Mouse (Mus musculus): ENCODE data around the gene Kdm5a. TPM values are rescaled to one million over a fixed set of nuclear protein-coding genes. Genes with fewer than 3 reads are reported as not detected.

The Kdm5a gene
- 41.7 and 43.3 TPM in 2 replicates for polyA plus RNA-seq (2015; fragmentation: Nextera tagmentation; extraction: Ambion mirVana)

DNA sequence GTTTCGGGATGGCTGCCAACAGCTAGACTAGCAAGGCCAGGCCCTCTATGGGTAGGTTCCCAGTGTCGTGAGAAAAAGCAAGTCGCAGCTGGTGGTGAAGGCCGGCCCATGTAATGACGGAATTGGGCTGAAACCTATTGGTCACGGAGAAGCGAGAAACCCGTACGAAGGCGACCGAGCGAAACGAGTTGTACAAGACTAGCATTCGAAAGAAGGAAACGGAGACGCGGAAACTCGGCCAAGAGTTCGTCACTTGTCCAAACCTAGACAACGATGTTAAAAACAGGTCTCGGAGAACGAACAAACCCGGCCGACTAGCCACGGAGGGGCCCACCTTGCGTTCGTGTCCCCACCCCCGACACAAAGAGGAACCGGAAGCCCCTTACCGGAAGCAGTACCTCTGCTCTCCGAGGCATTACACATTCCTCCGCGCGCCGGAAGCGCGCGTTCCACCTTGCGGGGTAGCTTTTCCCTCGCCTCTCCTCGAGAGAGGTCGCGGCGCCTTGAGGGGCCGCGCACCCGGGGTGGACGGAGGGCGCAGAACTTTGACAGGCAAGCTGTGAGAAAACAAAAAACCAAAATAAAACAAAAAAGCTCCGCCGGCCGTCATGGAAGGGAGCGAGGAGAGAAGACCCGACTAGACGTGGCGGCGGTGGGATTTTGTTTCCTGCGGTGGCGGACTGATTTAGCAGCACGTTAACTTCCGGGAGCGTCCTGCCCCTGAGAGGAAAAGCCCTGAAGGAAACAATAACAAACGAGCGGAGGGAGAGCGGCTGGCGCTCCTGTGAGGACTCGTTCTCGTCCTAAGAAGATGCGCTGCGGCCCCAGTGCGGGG, at the start of gene Kdm5a, which contains the start of gene Ccdc77:
Kdm5a (plus strand) TSS at position 437 of the 835 bp plus-strand sequence.
Ccdc77 (minus strand) TSS at position 687 of the 835 bp plus-strand sequence.
- Histone ChIP-seq H3K27ac (peak within 1 kb of the TSS; percentile 99), H3K4me3 (peak within 1 kb of the TSS; percentile 98), H3K36me3 (peaks cover 17% of the 10 kb centered on the region), H3K9me3 (no peaks in the 10 kb centered on the region), H3K9ac (peak within 1 kb of the TSS; percentile 93), H3K4me1 (peaks cover 14% of the 10 kb centered on the region), H3K4me2 (peak within 1 kb of the TSS; percentile 74), H3K27me3 (no peaks in the 10 kb centered on the region)
- WGBS, result under 1% methylated on average over 71 of the region's 71 CpGs
- ATAC-seq (ENCODE audit: insufficient number of reproducible peaks, low FRiP score, low TSS enrichment, low read depth), result peak; percentile 95

DNA sequence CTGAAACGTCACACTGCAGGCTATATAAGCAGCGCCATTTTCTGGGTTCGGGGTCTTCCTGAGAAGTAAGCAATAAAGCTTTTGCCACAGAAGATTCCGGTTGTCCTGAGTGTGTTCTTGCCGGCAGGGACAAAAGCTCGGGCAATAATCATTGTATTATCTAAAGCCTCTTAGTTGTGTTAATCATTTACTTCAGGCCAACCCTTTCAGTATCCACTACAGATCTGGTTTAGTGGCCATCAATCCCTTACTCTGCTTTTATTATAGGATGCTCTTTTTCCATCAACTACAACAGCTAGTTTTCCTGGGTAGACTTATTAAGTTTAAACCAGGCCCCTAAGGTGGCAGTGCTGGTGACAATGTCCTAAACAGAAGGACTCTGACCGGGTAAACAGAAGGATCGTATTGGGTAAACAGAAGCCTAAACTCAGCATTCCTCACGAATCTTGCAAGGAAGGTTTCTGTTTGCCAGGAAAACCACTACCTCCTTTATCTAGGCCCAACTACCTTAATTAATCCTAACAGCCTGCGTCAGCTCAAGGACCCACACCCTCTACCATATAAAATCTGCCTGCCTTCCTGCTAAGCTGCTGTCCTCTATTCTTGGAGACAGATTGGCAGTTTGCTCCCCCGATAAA, 45.5 kb upstream of the Kdm5a start:
- H3K36me3 ChIP-seq, result no peaks in the 10 kb centered on the region
- ATAC-seq (ENCODE audit: insufficient number of reproducible peaks, low FRiP score, low TSS enrichment, low read depth), result no peak
- H3K27ac ChIP-seq, result no peak overlapping the region
- no peak overlapping the region for H3K4me3 ChIP-seq
- 71% methylated on average over 11 of the region's 11 CpGs for WGBS
- H3K4me2 ChIP-seq, result no peak overlapping the region
- no peak overlapping the region for H3K9ac ChIP-seq
- no peaks in the 10 kb centered on the region for H3K27me3 ChIP-seq
- no peaks in the 10 kb centered on the region for H3K9me3 ChIP-seq
- no peaks in the 10 kb centered on the region for H3K4me1 ChIP-seq

GRCm38 (mm10) chr6:120319129-120319528, 44.8 kb upstream of the Kdm5a start:
- no peaks in the 10 kb centered on the region for H3K27me3 ChIP-seq
- no peak overlapping the region for H3K9ac ChIP-seq
- ATAC-seq (ENCODE audit: insufficient number of reproducible peaks, low FRiP score, low TSS enrichment, low read depth), result no peak
- no peak overlapping the region for H3K4me2 ChIP-seq
- no peak overlapping the region for H3K4me3 ChIP-seq
- no peaks in the 10 kb centered on the region for H3K4me1 ChIP-seq
- no peaks in the 10 kb centered on the region for H3K9me3 ChIP-seq
- H3K36me3 ChIP-seq, result no peaks in the 10 kb centered on the region
- WGBS, result 89% methylated on average over 9 of the region's 9 CpGs
- H3K27ac ChIP-seq, result no peak overlapping the region

DNA sequence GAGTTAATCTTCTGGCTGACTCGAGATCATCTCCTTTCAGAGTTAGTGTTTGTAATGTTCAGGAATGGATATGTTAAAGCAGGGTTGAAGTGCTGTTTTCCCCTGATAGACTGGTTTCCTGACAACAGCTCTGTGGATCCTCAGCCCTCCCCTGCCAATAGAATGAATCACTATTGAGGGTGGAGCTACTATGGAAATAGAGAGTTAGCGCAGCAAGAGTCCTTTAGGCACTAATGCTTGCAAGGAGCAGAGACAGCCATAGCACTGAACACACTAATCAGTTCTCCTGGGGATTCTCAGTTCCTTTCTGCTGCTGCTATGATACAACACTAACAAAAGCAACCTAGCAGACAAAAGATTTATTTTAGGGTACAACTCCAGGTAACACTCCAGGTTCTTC, 43.6 kb upstream of the Kdm5a start:
- Histone ChIP-seq H3K27me3 (no peaks in the 10 kb centered on the region), H3K4me2 (no peak overlapping the region), H3K4me3 (no peak overlapping the region), H3K4me1 (no peaks in the 10 kb centered on the region), H3K27ac (no peak overlapping the region), H3K9ac (no peak overlapping the region), H3K36me3 (peaks cover 8% of the 10 kb centered on the region), H3K9me3 (no peaks in the 10 kb centered on the region)
- WGBS, result 63% methylated on average over 2 of the region's 2 CpGs
- ATAC-seq (ENCODE audit: insufficient number of reproducible peaks, low FRiP score, low TSS enrichment, low read depth), result no peak

- ATAC-seq (ENCODE audit: insufficient number of reproducible peaks, low FRiP score, low TSS enrichment, low read depth), result no peak
- H3K9me3 ChIP-seq, result no peaks in the 10 kb centered on the region
- no peaks in the 10 kb centered on the region for H3K27me3 ChIP-seq
- no peak overlapping the region for H3K4me2 ChIP-seq
- H3K36me3 ChIP-seq, result peaks cover 27% of the 10 kb centered on the region
- H3K9ac ChIP-seq, result no peak overlapping the region
- no peaks in the 10 kb centered on the region for H3K4me1 ChIP-seq
- no peak overlapping the region for H3K27ac ChIP-seq
- WGBS, result 27% methylated on average over 6 of the region's 6 CpGs
- H3K4me3 ChIP-seq, result no peak overlapping the region
Observed at GRCm38 (mm10) chr6:120324295-120324927, 39.5 kb upstream of the Kdm5a start.

DNA sequence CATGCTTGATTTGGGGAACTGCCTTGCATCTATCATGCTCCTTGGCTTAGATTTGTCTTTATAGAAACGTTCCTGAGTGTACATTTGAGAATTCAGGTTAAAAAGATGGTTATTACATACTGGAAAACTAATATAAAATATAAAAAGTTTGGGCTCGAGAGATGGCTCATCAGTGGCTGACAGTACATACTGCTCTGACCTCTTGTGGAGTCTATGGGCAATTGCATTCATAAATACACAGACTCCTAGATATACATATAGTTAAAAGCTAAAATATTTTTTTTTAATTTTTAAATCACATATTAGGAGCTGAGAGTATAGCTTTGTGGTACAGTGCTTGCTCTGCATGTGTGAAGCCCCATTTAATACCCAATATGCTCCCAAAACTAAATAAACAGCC, 31.6 kb upstream of the Kdm5a start:
- Histone ChIP-seq H3K9me3 (no peaks in the 10 kb centered on the region), H3K4me2 (no peak overlapping the region), H3K27me3 (no peaks in the 10 kb centered on the region), H3K36me3 (peaks cover 84% of the 10 kb centered on the region), H3K27ac (no peak overlapping the region), H3K4me3 (no peak overlapping the region), H3K9ac (no peak overlapping the region), H3K4me1 (no peaks in the 10 kb centered on the region)
- 76% methylated on average over 2 of the region's 2 CpGs for WGBS
- no peak for ATAC-seq (ENCODE audit: insufficient number of reproducible peaks, low FRiP score, low TSS enrichment, low read depth)

DNA sequence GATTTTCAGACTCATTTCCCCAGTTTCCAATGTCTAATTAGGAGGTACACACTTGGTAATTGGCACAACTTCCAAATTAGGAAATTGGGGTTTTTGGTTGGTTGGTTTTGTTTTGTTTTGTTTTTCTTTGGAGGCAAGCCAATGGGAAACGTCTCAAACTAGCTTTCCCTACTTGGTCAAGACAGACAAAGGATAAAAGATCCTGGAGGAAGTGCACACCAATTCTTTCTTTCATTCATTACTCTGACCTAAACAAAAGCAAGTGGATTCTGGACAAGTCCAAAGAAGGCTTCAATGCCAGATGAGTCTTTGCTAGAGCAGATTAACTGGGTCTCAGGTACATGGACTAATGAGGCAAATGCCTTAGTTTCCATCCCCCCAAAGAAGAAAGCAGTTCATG, 19.9 kb upstream of the Kdm5a start:
- 94% methylated on average over 1 of the region's 1 CpGs for whole genome bisulfite sequencing
- H3K4me3 ChIP-seq, result no peak overlapping the region
- H3K36me3 ChIP-seq, result peaks cover 71% of the 10 kb centered on the region
- H3K4me1 ChIP-seq, result no peaks in the 10 kb centered on the region
- ATAC-seq (ENCODE audit: insufficient number of reproducible peaks, low FRiP score, low TSS enrichment, low read depth), result no peak
- H3K4me2 ChIP-seq, result no peak overlapping the region
- no peak overlapping the region for H3K9ac ChIP-seq
- H3K27ac ChIP-seq, result no peak overlapping the region
- H3K27me3 ChIP-seq, result no peaks in the 10 kb centered on the region
- no peaks in the 10 kb centered on the region for H3K9me3 ChIP-seq

DNA sequence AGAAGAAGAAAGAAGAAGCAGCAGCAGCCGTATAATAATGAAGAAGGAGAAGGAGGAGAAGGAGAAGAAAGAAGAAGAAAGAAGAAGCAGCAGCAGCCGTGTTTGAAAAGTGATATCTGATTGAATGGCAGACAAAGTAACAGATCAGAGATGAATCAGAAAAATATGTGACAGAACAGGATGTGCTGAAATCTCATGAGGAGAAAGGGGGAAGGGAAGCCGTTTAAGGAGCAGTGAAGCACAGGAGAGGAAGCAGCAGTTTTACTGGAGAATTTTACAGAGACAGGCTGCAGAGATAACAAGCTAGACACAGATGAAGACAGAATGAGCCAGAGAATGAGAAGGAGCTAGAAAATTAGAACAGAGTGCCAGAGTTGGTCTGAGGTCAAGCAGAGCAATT, 14.9 kb upstream of the Kdm5a start:
- Histone ChIP-seq H3K4me2 (no peak overlapping the region), H3K9ac (no peak overlapping the region), H3K27ac (no peak overlapping the region), H3K9me3 (no peaks in the 10 kb centered on the region), H3K4me3 (no peak overlapping the region), H3K36me3 (peaks cover 48% of the 10 kb centered on the region), H3K4me1 (no peaks in the 10 kb centered on the region), H3K27me3 (no peaks in the 10 kb centered on the region)
- ATAC-seq (ENCODE audit: insufficient number of reproducible peaks, low FRiP score, low TSS enrichment, low read depth), result no peak
- WGBS, result 85% methylated on average over 3 of the region's 3 CpGs

- Histone ChIP-seq H3K27ac (peak overlapping the region; percentile 90; the same call in 1 of the 2 replicates), H3K27me3 (no peaks in the 10 kb centered on the region), H3K9ac (peak overlapping the region; percentile 56), H3K36me3 (peaks cover 6% of the 10 kb centered on the region), H3K9me3 (no peaks in the 10 kb centered on the region), H3K4me2 (peak overlapping the region; percentile 63), H3K4me3 (peak overlapping the region; percentile 59), H3K4me1 (peaks cover 6% of the 10 kb centered on the region)
- 26% methylated on average over 5 of the region's 5 CpGs for WGBS
- ATAC-seq (ENCODE audit: insufficient number of reproducible peaks, low FRiP score, low TSS enrichment, low read depth), result no peak
Observed at GRCm38 (mm10) chr6:120356478-120356877, 7.4 kb upstream of the Kdm5a start.

- Histone ChIP-seq H3K9me3 (no peaks in the 10 kb centered on the region), H3K27ac (peak overlapping the region; percentile 90), H3K9ac (peak overlapping the region; percentile 56), H3K36me3 (peaks cover 5% of the 10 kb centered on the region), H3K27me3 (no peaks in the 10 kb centered on the region), H3K4me3 (peak overlapping the region; percentile 59), H3K4me1 (peaks cover 6% of the 10 kb centered on the region), H3K4me2 (peak overlapping the region; percentile 63)
- under 1% methylated on average over 31 of the region's 31 CpGs for WGBS
- peak; percentile 96 for ATAC-seq (ENCODE audit: insufficient number of reproducible peaks, low FRiP score, low TSS enrichment, low read depth)
Observed at GRCm38 (mm10) chr6:120356951-120357945, 6.7 kb upstream of the Kdm5a start.

DNA sequence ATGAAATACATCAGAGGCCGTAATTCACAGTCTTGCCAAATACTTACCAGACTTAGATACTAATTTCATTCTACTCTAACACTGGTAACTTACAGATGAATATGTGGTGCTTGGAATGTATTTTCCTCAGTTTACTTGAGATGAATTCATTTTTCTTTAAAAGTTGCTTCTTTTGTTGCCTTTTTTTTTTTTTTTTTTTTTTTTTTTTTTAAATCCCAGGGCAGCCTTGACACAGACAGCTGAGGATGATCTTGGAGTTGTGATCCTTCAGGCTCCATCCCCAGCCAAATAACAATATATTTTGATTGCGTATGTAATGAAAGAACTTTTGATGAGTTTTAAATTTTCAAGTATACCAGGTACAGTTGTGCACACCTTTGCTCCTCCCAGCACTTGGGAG, 1.8 kb upstream of the Kdm5a start:
- no peak overlapping the region for H3K4me2 ChIP-seq
- H3K36me3 ChIP-seq, result peaks cover under 1% of the 10 kb centered on the region; the same call in 1 of the 2 replicates
- H3K9ac ChIP-seq, result no peak overlapping the region
- H3K27me3 ChIP-seq, result no peaks in the 10 kb centered on the region
- no peaks in the 10 kb centered on the region for H3K9me3 ChIP-seq
- H3K4me1 ChIP-seq, result peaks cover 14% of the 10 kb centered on the region
- no peak for ATAC-seq (ENCODE audit: insufficient number of reproducible peaks, low FRiP score, low TSS enrichment, low read depth)
- 95% methylated on average over 2 of the region's 2 CpGs for WGBS
- H3K4me3 ChIP-seq, result no peak overlapping the region
- H3K27ac ChIP-seq, result no peak overlapping the region
